Mouse (Mus musculus): ENCODE results near the gene Atg7.
A peak's percentile ranks its signal among the peaks of the same experiment; 100 is the strongest.
"Not testable (repeated sequence)": the region's sequence is repeated elsewhere in the genome, so short reads cannot be mapped to it uniquely, and the experiment has no call there.

The Atg7 gene

GRCm38 (mm10) chr6:114642601-114643528, at the start of gene Atg7:
Atg7 (plus strand) TSS chr6:114643097.
- DNase-seq: peak; percentile 91

- not testable (repeated sequence) for DNase-seq
Measured at GRCm38 (mm10) chr6:114614076-114614475, 28.8 kb upstream of the Atg7 start.

- DNase-seq: not testable (repeated sequence)
Measured at GRCm38 (mm10) chr6:114633886-114634285, 9.0 kb upstream of the Atg7 start.

GRCm38 (mm10) chr6:114643716-114644115, 819 bp downstream of the Atg7 start:
- DNase-seq: no peak

GRCm38 (mm10) chr6:114644531-114644930, 1.6 kb downstream of the Atg7 start:
- DNase-seq: no peak

- DNase-seq: no peak
Measured at GRCm38 (mm10) chr6:114646201-114646600, 3.3 kb downstream of the Atg7 start.

GRCm38 (mm10) chr6:114647011-114647410, 4.1 kb downstream of the Atg7 start:
- no peak for DNase-seq

- no peak for DNase-seq
Measured at GRCm38 (mm10) chr6:114648352-114649030, 5.6 kb downstream of the Atg7 start.

GRCm38 (mm10) chr6:114652209-114652608, 9.3 kb downstream of the Atg7 start:
- no peak for DNase-seq

- DNase-seq: no peak
Measured at GRCm38 (mm10) chr6:114656826-114657600, 14.1 kb downstream of the Atg7 start.

GRCm38 (mm10) chr6:114657807-114658206, 14.9 kb downstream of the Atg7 start:
- DNase-seq: no peak

GRCm38 (mm10) chr6:114659278-114659991, 16.5 kb downstream of the Atg7 start:
- no peak for DNase-seq

GRCm38 (mm10) chr6:114659992-114660800, 17.3 kb downstream of the Atg7 start:
- DNase-seq: no peak

- no peak for DNase-seq
Measured at GRCm38 (mm10) chr6:114663707-114664106, 20.8 kb downstream of the Atg7 start.

- no peak for DNase-seq
Measured at GRCm38 (mm10) chr6:114664716-114665115, 21.8 kb downstream of the Atg7 start.

GRCm38 (mm10) chr6:114667518-114667917, 24.6 kb downstream of the Atg7 start:
- no peak for DNase-seq

- no peak for DNase-seq
Measured at GRCm38 (mm10) chr6:114674771-114675170, 31.9 kb downstream of the Atg7 start.

- no peak for DNase-seq
Measured at GRCm38 (mm10) chr6:114676091-114676490, 33.2 kb downstream of the Atg7 start.

GRCm38 (mm10) chr6:114682092-114682711, 39.3 kb downstream of the Atg7 start:
- DNase-seq: no peak

- no peak for DNase-seq
Measured at GRCm38 (mm10) chr6:114683741-114684140, 40.8 kb downstream of the Atg7 start.

GRCm38 (mm10) chr6:114684407-114684806, 41.5 kb downstream of the Atg7 start:
- DNase-seq: no peak

All from cerebellum, adult 11 months (tissue).